Mouse (Mus musculus): ENCODE measurements around the gene Ddx20.

The Ddx20 gene

GRCm38 (mm10) chr3:105669776-105670175, 17.6 kb downstream of the Ddx20 start:
- DNase-seq (ENCODE audit: low read depth in 1 of 2, low spot score in 2 of 2): no peak

GRCm38 (mm10) chr3:105668161-105668560, 19.2 kb downstream of the Ddx20 start:
- DNase-seq (ENCODE audit: low read depth in 1 of 2, low spot score in 2 of 2): no peak

GRCm38 (mm10) chr3:105666996-105667523, 20.3 kb downstream of the Ddx20 start:
- no peak for DNase-seq (ENCODE audit: low read depth in 1 of 2, low spot score in 2 of 2)

- no peak for DNase-seq (ENCODE audit: low read depth in 1 of 2, low spot score in 2 of 2)
Observed at GRCm38 (mm10) chr3:105665105-105665765, 22.1 kb downstream of the Ddx20 start.

GRCm38 (mm10) chr3:105663043-105663442, 24.3 kb downstream of the Ddx20 start:
- no peak for DNase-seq (ENCODE audit: low read depth in 1 of 2, low spot score in 2 of 2)

GRCm38 (mm10) chr3:105660530-105660929, 26.8 kb downstream of the Ddx20 start:
- no peak for DNase-seq (ENCODE audit: low read depth in 1 of 2, low spot score in 2 of 2)

GRCm38 (mm10) chr3:105655031-105655585, 32.3 kb downstream of the Ddx20 start:
- no peak for DNase-seq (ENCODE audit: low read depth in 1 of 2, low spot score in 2 of 2)

GRCm38 (mm10) chr3:105653544-105654380, 33.6 kb downstream of the Ddx20 start:
- DNase-seq (ENCODE audit: low read depth in 1 of 2, low spot score in 2 of 2): no peak

GRCm38 (mm10) chr3:105648889-105649567, 38.3 kb downstream of the Ddx20 start:
- no peak for DNase-seq (ENCODE audit: low read depth in 1 of 2, low spot score in 2 of 2)

- no peak for DNase-seq (ENCODE audit: low read depth in 1 of 2, low spot score in 2 of 2)
Observed at GRCm38 (mm10) chr3:105643566-105643965, 43.8 kb downstream of the Ddx20 start.

- no peak for DNase-seq (ENCODE audit: low read depth in 1 of 2, low spot score in 2 of 2)
Observed at GRCm38 (mm10) chr3:105642186-105642585, 45.2 kb downstream of the Ddx20 start.

GRCm38 (mm10) chr3:105633021-105633420, 54.4 kb downstream of the Ddx20 start:
- no peak for DNase-seq (ENCODE audit: low read depth in 1 of 2, low spot score in 2 of 2)

- DNase-seq (ENCODE audit: low read depth in 1 of 2, low spot score in 2 of 2): no peak
Observed at GRCm38 (mm10) chr3:105632296-105632695, 55.1 kb downstream of the Ddx20 start.

Measured in monocyte, adult 2 months (primary cell).